Mouse (Mus musculus) fibroblast of lung, adult 2 months (primary cell): ENCODE measurements around the gene Cep350.

Experiments
- DNase-seq: peaks from one replicate; pipeline ENCODE4 v3.0.0-alpha.2; 2011; ENCODE audit warnings: low read depth

Gene Cep350

DNA sequence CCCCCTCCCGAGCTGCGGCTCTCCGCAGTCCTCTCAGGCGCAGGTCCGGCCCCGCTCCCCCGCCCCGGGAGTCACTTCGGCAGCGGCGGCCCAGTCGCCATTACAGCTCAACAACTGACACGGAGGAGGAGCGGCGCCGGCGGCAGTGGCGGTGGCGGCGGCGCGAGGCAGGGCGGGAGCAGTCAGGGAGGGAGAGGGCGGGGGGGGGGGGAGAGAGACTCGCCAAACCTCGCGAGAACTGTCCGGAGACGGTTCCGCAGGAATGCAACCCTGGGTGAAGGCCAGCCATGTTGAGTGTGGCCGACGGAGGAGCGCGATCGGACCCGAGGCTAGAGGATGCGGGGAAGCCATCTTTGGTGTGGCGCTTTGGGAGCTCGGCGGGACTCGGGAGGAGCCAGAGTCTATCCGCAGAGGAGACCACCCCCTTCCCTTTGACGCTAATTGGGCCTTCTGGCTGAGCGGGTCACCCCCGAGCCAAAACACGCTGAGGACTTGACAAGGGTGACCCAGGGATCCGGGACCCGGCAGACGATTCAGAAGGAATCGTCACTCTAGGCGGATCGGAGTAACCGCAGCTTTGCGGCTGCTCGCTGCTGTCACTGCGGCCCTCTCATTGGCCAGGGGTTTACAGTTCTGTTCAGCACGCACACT, at the start of gene Cep350:
Gene Cep350 (minus strand): TSS at position 188 of the 651 bp plus-strand sequence.
- DNase-seq = peak; percentile 91

- DNase-seq = no peak
Observed at GRCm38 (mm10) chr1:156020402-156020801, 47.3 kb upstream of the Cep350 start.

- DNase-seq = no peak
Observed at GRCm38 (mm10) chr1:156019800-156020199, 46.7 kb upstream of the Cep350 start.

- no peak for DNase-seq
Observed at GRCm38 (mm10) chr1:156009003-156009402, 35.9 kb upstream of the Cep350 start.

GRCm38 (mm10) chr1:156005906-156006305, 32.9 kb upstream of the Cep350 start:
- DNase-seq = no peak

DNA sequence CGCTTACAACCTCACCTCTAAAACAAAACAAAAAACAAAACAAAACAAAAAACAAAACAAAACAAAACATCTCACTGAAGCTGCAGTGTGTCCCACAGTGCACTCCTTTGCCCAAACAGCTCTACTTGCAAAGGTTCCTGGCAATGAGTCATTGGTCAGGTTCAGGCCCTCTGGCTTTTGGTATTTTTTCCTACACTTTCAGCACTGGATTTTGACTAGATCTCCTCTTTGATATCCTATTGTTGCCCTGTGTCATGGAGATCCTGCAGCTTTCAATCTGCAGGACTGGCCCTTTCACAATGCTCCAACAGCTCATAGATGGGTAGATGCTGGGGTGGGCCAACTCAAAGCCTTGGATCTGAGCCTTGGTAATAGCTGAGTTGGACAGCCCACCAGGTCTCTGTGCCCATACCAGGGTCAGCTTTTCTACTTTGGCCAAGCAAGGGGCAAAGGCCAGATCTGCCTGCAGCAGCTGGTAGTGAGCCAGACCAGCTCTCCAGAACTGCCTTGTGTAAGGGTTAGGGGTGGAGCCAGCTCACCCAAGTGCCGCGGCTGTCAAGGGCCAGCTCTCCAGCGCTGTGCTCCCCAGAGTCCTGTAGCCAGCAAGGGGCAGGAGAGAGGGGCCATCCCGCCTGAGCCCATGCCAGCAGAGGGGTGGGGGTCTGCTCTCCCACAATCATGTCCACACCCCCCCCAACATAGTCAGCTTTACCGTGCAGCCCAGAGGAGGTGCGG, 30.3 kb upstream of the Cep350 start:
- DNase-seq = no peak

GRCm38 (mm10) chr1:156002366-156002765, 29.3 kb upstream of the Cep350 start:
- no peak for DNase-seq

- DNase-seq = no peak
Observed at GRCm38 (mm10) chr1:155995612-155996011, 22.6 kb upstream of the Cep350 start.

DNA sequence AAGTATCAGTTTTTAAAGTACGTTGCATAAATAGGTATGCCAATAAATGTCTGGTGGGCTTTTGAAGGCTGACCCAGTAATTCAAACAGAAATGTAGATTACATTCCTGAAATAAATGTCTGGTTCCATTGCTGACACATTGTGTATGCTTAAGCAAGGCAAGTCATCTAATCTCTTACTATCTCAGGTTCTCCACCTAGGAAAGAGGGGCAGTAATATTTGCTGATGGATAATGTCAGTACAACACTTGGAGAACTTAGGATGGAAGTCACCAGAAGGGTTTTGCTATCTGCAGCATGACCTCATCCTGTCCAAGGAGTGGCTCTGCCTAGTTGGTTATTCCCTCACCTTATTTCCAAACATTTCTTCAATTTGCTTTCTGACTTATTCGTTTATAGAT, 21.5 kb upstream of the Cep350 start:
- no peak for DNase-seq

DNA sequence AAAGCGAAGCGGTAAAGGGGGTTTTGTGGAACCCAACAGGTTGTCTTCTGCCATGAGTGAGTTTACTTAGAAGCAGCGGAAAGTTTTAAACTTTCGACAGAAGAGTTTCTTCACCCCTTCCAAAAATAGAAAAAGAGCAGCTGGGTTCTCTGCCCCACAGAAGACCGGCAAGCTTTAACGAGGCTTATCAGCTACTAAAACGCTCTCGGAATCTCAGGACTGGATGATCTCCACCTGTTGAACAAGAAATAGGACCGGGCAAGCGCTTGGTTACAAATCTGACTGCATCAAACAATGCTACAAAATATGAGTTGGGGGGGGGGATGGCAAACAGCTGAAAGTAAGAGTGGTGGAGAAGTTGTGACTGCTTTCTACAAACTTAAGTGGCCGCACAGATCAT, 17.3 kb upstream of the Cep350 start:
- DNase-seq = no peak

- no peak for DNase-seq
Observed at GRCm38 (mm10) chr1:155989387-155989786, 16.3 kb upstream of the Cep350 start.

DNA sequence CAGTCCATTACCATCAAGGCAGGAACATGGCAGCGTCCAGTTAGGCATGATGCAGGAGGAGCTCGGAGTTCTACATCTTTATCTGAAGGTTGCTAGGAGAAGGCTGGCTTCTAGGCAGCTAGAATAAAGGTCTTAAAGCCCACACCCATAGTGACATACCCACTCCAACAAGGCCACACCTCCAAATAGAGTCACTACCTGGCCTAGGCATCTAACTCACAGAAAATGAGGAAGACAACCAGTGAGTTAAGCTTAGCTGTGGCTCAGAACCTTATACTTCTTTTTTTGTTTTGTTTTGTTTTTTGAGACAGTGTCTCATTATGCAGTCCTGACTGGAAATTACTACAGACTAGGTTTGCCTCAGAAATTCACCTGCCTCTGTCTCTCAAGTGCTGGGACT, 14.6 kb upstream of the Cep350 start:
- DNase-seq = no peak

- no peak for DNase-seq
Observed at GRCm38 (mm10) chr1:155974931-155975330, 1.9 kb upstream of the Cep350 start.

- DNase-seq = no peak
Observed at GRCm38 (mm10) chr1:155973719-155974379, 794 bp upstream of the Cep350 start.

GRCm38 (mm10) chr1:155972146-155973067, 648 bp downstream of the Cep350 start:
- DNase-seq = no peak

GRCm38 (mm10) chr1:155949170-155949569, 23.9 kb downstream of the Cep350 start:
- no peak for DNase-seq

DNA sequence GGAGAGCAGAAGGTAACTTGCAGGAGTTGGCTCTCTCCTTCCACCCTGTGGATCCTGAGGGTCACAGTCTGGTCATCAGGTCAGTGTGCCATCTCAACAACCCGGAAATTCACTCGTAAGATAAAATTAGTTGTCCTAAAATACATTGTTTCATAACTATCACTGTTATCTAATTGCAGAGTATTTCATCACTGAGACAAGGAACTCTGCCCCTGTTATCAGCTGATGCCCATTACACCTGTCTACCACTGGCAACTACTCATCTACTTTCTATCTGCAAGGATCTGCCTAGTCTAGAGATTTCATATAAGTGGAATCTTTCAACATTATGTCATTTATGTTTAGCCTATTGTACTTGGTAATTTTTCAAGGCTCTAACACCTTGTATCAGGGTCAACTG, 28.7 kb downstream of the Cep350 start:
- DNase-seq = no peak

DNA sequence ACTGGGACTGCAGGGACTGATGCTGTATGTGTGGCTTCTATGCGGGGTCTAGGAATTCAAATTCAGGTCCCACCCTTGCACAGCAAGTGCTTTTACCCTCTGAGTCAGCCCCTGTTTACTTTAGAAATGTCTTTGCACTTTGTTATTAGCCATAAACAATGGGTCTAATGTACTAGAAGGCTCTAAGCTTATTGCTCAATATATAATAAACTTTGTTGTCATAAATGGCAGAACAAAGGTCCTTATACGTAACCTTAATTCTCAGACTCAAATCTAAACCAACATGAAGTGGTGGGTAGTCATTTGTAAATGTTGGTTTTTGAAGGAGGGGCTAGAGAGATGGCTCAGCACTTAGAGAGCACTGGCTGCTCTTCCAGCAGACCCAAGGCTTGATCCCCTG, 35.6 kb downstream of the Cep350 start:
- DNase-seq = no peak

GRCm38 (mm10) chr1:155934702-155935101, 38.4 kb downstream of the Cep350 start:
- no peak for DNase-seq

GRCm38 (mm10) chr1:155903561-155903960, 69.5 kb downstream of the Cep350 start:
- DNase-seq = no peak

GRCm38 (mm10) chr1:155901348-155901747, 71.7 kb downstream of the Cep350 start:
- no peak for DNase-seq

GRCm38 (mm10) chr1:155894382-155894781, 78.7 kb downstream of the Cep350 start:
- DNase-seq = no peak
